Comparison of ENCODE assay signal across 9 mouse cellular contexts in genomic region chr16:34535135-34535534, GRCm38 (mm10). TPM values are rescaled to one million over a fixed set of nuclear protein-coding genes. Genes with fewer than 3 reads are reported as not detected.
DNase-seq lines count a peak whose midpoint lies in the region; ATAC-seq and TF ChIP-seq lines count a peak whose summit lies in the region.
"Had no signal": no experiment of that assay in that cellular context is flagged by ENCODE, and none has a peak within 500 bp of the region (broad histone marks: within the 10 kb centered on the region; RNA-seq: fewer than 3 reads in every experiment).

No protein-coding gene starts in this region.

- 0 out of 2 replicates have a peak, but pooled peaks cover 9% of the 10 kb centered on the region for H3K4me1 ChIP-seq in forebrain, postnatal 0 days (ENCODE audit: insufficient read depth)
- H3K4me1 ChIP-seq in forebrain, embryonic 11.5 days (replicated peaks; ENCODE audit: control insufficient read depth, insufficient read depth, low read length) = no peaks in the 10 kb centered on the region
- peaks cover 11% of the 10 kb centered on the region; the same call in 1 of the 2 replicates for H3K4me1 ChIP-seq in embryonic facial prominence, embryonic 14.5 days (ENCODE audit: control insufficient read depth, insufficient read depth, low read length)

- no peaks in the 10 kb centered on the region for H3K27me3 ChIP-seq in forebrain, postnatal 0 days (ENCODE audit: insufficient read depth, low read length)
- no peaks in the 10 kb centered on the region for H3K27me3 ChIP-seq in forebrain, embryonic 11.5 days (ENCODE audit: control insufficient read depth, insufficient read depth, low read length)
- H3K27me3 ChIP-seq in embryonic facial prominence, embryonic 14.5 days (replicated peaks; ENCODE audit: control insufficient read depth, insufficient read depth, low read length) = no peaks in the 10 kb centered on the region

- WGBS in forebrain, postnatal 0 days = 43% methylated on average over 7 of the region's 7 CpGs
- WGBS in forebrain, embryonic 11.5 days = 69% methylated on average over 7 of the region's 7 CpGs
- 37% methylated on average over 7 of the region's 7 CpGs for WGBS in embryonic facial prominence, embryonic 14.5 days

- ATAC-seq in forebrain, postnatal 0 days = peak; percentile 51; the same call in 1 of the 2 replicates
- ATAC-seq in forebrain, embryonic 11.5 days (replicated peaks; ENCODE audit: low FRiP score) = no peak
- ATAC-seq in embryonic facial prominence, embryonic 14.5 days (ENCODE audit: low read depth) = peak; percentile 44; the same call in 1 of the 2 replicates
- ATAC-seq in megakaryocyte progenitor cell, adult 5-6 weeks (replicated peaks; ENCODE audit: poor library complexity) = peak; percentile 97

- no peak overlapping the region for H3K9ac ChIP-seq in forebrain, postnatal 0 days
- no peak overlapping the region for H3K9ac ChIP-seq in forebrain, embryonic 11.5 days (ENCODE audit: low read length)
- no peak overlapping the region for H3K9ac ChIP-seq in embryonic facial prominence, embryonic 14.5 days (ENCODE audit: low read depth, low read length)

- H3K4me3 ChIP-seq in forebrain, postnatal 0 days (ENCODE audit: low read depth, low read length) = no peak overlapping the region
- no peak overlapping the region for H3K4me3 ChIP-seq in forebrain, embryonic 11.5 days (ENCODE audit: low read depth, low read length)
- no peak overlapping the region for H3K4me3 ChIP-seq in embryonic facial prominence, embryonic 14.5 days (ENCODE audit: low read depth, low read length)

- no peak overlapping the region for H3K4me2 ChIP-seq in forebrain, postnatal 0 days (ENCODE audit: low read depth)
- H3K4me2 ChIP-seq in forebrain, embryonic 11.5 days (ENCODE audit: low read depth, low read length, severe bottlenecking) = no peak overlapping the region
- no peak overlapping the region for H3K4me2 ChIP-seq in embryonic facial prominence, embryonic 14.5 days (ENCODE audit: low read depth, low read length)

- H3K36me3 ChIP-seq in forebrain, postnatal 0 days (ENCODE audit: insufficient read depth) = no peaks in the 10 kb centered on the region
- H3K36me3 ChIP-seq in forebrain, embryonic 11.5 days (ENCODE audit: control insufficient read depth, insufficient read depth, low read length) = no peaks in the 10 kb centered on the region
- H3K36me3 ChIP-seq in embryonic facial prominence, embryonic 14.5 days (ENCODE audit: control insufficient read depth, insufficient read depth, low read length) = no peaks in the 10 kb centered on the region

- DNase-seq in forebrain, postnatal 0 days = no peak
- no peak for DNase-seq in forebrain, embryonic 11.5 days (ENCODE audit: low spot score)
- peak; percentile 32 for DNase-seq in lung, postnatal 14 days
- DNase-seq in lung, postnatal 25 days (ENCODE audit: low spot score) = no peak
- no peak for DNase-seq in embryonic facial prominence, embryonic 14.5 days (ENCODE audit: low spot score)
- DNase-seq in urinary bladder, postnatal 10 days (ENCODE audit: low spot score) = no peak
- DNase-seq in thymus, postnatal 36 days = no peak
- DNase-seq: layer of hippocampus, postnatal 36 days had no signal

- H3K9me3 ChIP-seq in forebrain, postnatal 0 days (ENCODE audit: low read length) = no peaks in the 10 kb centered on the region
- no peaks in the 10 kb centered on the region for H3K9me3 ChIP-seq in forebrain, embryonic 11.5 days (ENCODE audit: control insufficient read depth, low read length)
- H3K9me3 ChIP-seq in embryonic facial prominence, embryonic 14.5 days (ENCODE audit: control insufficient read depth, low read length) = no peaks in the 10 kb centered on the region

- TF ChIP-seq CTCF in forebrain, postnatal 0 days (IDR thresholded peaks at IDR 0.05; ENCODE audit: low read depth) = no peak

- H3K27ac ChIP-seq in forebrain, postnatal 0 days (ENCODE audit: low read depth, low read length) = no peak overlapping the region
- no peak overlapping the region for H3K27ac ChIP-seq in forebrain, embryonic 11.5 days (ENCODE audit: low read depth, low read length)
- H3K27ac ChIP-seq in embryonic facial prominence, embryonic 14.5 days (replicated peaks; ENCODE audit: low read depth, low read length) = no peak overlapping the region

RNA-seq across cellular contexts. Expression of gene Kalrn, which starts 38.2 kb away (rescaled TPM):
- total RNA-seq in forebrain, postnatal 0 days (2014; rRNA removed) = 134 and 148 TPM in 2 replicates
- 16.4 and 23.6 TPM in 2 replicates for polyA plus RNA-seq in forebrain, postnatal 0 days (2015; fragmentation: Nextera tagmentation; extraction: Ambion mirVana)
- 21.3 and 22.4 TPM in 2 replicates for polyA plus RNA-seq in forebrain, embryonic 11.5 days (2014; fragmentation: Nextera tagmentation; extraction: Ambion mirVana)
- polyA plus RNA-seq in embryonic facial prominence, embryonic 14.5 days (2014; fragmentation: Nextera tagmentation; extraction: Ambion mirVana) = 12.2 and 14.3 TPM in 2 replicates
- total RNA-seq in megakaryocyte progenitor cell, adult 5-6 weeks (2015) = 2.0 and 3.3 TPM in 2 replicates
- 2.2 and 3.8 TPM in 2 replicates for total RNA-seq in megakaryocyte progenitor cell, adult 5-6 weeks (2017)
